Mouse (Mus musculus) left cerebral cortex, adult 2 months (tissue): ENCODE data around the gene Bcl7b. TPM values are rescaled to one million over a fixed set of nuclear protein-coding genes. Genes with fewer than 3 reads are reported as not detected.

ENCODE experiments used
- DNase-seq, 2 experiments: peaks; one replicate each; pipeline ENCODE4 v3.0.0; 2021 to 2022; ENCODE audit warnings: low spot score in 2 of 2, mixed read lengths in 1 of 2; ENCODE audit errors: extremely low spot score in 1 of 2
- H3K27ac ChIP-seq: fragments of 200-600 bp; 2 replicates; pipeline ENCODE4 v1.8.1; 2022
- H3K4me3 ChIP-seq: fragments of 200-600 bp; 2 replicates; pipeline ENCODE4 v1.8.1; 2022
- CTCF ChIP-seq: fragments of 200-600 bp; IDR thresholded peaks from 2 replicates; pipeline ENCODE4 v1.8.1; 2022; ENCODE audit warnings: antibody characterized with exemption, mild to moderate bottlenecking, moderate library complexity
- intact Hi-C: fragments of 180-260 bp; cut with DNase I; formaldehyde crosslinking; loops from one replicate; pipeline ENCODE4 v1.15.1; 2025
- total RNA-seq, 2 experiments: library from RNA; stranded (reverse); gene quantifications; 2 replicates each; pipeline ENCODE4 v1.2.3; 2021

Bcl7b gene
- total RNA-seq, 2 experiments from 2014 or later: 50.6 to 54.6 TPM

GRCm38 (mm10) chr5:135145955-135146354, 22.1 kb upstream of the Bcl7b start:
- intact Hi-C loops: loop anchor here (5.0 kb wide), 2 partner anchors 41 to 139 kb away; partner anchors contain the start of genes Abhd11 and Baz1b
- no peak overlapping the region for H3K4me3 ChIP-seq
- no peak overlapping the region for H3K27ac ChIP-seq
- DNase-seq: no peak
- TF ChIP-seq CTCF: no peak; the same call in none of the 2 replicates

GRCm38 (mm10) chr5:135148715-135149052, 19.4 kb upstream of the Bcl7b start:
- H3K27ac ChIP-seq: peak overlapping the region; percentile 88
- no peak for TF ChIP-seq CTCF
- no peak for DNase-seq
- peak overlapping the region; percentile 89 for H3K4me3 ChIP-seq
- intact Hi-C loops: loop anchor here (1.0 to 5.0 kb wide), 3 partner anchors 20 to 141 kb away; partner anchors contain the start of genes Abhd11, Baz1b and Bcl7b

GRCm38 (mm10) chr5:135149053-135149819, 18.8 kb upstream of the Bcl7b start, which contains the start of gene Tbl2:
Gene Tbl2 (plus strand): TSS chr5:135149657.
- peak; percentile 97 to 98 for DNase-seq
- intact Hi-C loops: loop anchor here (1.0 to 5.0 kb wide), 3 partner anchors 19 to 142 kb away; partner anchors contain the start of genes Abhd11, Baz1b and Bcl7b
- TF ChIP-seq CTCF: no peak; the same call in 1 of the 2 replicates
- Histone ChIP-seq H3K27ac (peak within 1 kb of the TSS; percentile 88), H3K4me3 (peak within 1 kb of the TSS; percentile 89)

GRCm38 (mm10) chr5:135149820-135150178, 18.3 kb upstream of the Bcl7b start:
- TF ChIP-seq CTCF: no peak
- H3K27ac ChIP-seq: peak overlapping the region; percentile 88
- intact Hi-C loops: loop anchor here (1.0 to 5.0 kb wide), 3 partner anchors 19 to 142 kb away; partner anchors contain the start of genes Abhd11, Baz1b and Bcl7b
- peak overlapping the region; percentile 89 for H3K4me3 ChIP-seq
- DNase-seq: no peak

- Histone ChIP-seq H3K27ac (no peak overlapping the region), H3K4me3 (no peak overlapping the region)
- intact Hi-C loops: no loop called here
- TF ChIP-seq CTCF: peak; percentile 19; the same call in 1 of the 2 replicates
- DNase-seq: no peak
These were observed 11.6 kb upstream of the Bcl7b start for GRCm38 (mm10) chr5:135156496-135156895.

GRCm38 (mm10) chr5:135161221-135161620, 6.9 kb upstream of the Bcl7b start:
- TF ChIP-seq CTCF: no peak
- intact Hi-C loops: no loop called here
- DNase-seq: peak in 1 of 2 experiments; percentile 40
- Histone ChIP-seq H3K27ac (peak overlapping the region; percentile 67), H3K4me3 (no peak overlapping the region)

- H3K4me3 ChIP-seq: no peak overlapping the region
- TF ChIP-seq CTCF: no peak
- DNase-seq: no peak
- intact Hi-C loops: no loop called here
- peak overlapping the region; percentile 38; the same call in 1 of the 2 replicates for H3K27ac ChIP-seq
These were observed 6.4 kb upstream of the Bcl7b start for GRCm38 (mm10) chr5:135161650-135162049.

- intact Hi-C loops: no loop called here
- no peak overlapping the region for H3K27ac ChIP-seq
- no peak overlapping the region for H3K4me3 ChIP-seq
- DNase-seq: no peak
- TF ChIP-seq CTCF: no peak
These were observed 5.7 kb upstream of the Bcl7b start for GRCm38 (mm10) chr5:135162361-135162760.

- intact Hi-C loops: no loop called here
- Histone ChIP-seq H3K27ac (no peak overlapping the region), H3K4me3 (no peak overlapping the region)
- TF ChIP-seq CTCF: no peak
- no peak for DNase-seq
These were observed 5.3 kb upstream of the Bcl7b start for GRCm38 (mm10) chr5:135162821-135163220.

GRCm38 (mm10) chr5:135166909-135167308, 1.2 kb upstream of the Bcl7b start:
- Histone ChIP-seq H3K27ac (no peak overlapping the region), H3K4me3 (no peak overlapping the region)
- TF ChIP-seq CTCF: no peak
- intact Hi-C loops: no loop called here
- no peak for DNase-seq

GRCm38 (mm10) chr5:135167469-135167868, 614 bp upstream of the Bcl7b start:
- no peak for TF ChIP-seq CTCF
- intact Hi-C loops: no loop called here
- no peak overlapping the region for H3K4me3 ChIP-seq
- peak overlapping the region; percentile 99 for H3K27ac ChIP-seq
- DNase-seq: no peak

GRCm38 (mm10) chr5:135169479-135169878, 1.4 kb downstream of the Bcl7b start:
- peak overlapping the region; percentile 94 for H3K4me3 ChIP-seq
- no peak for TF ChIP-seq CTCF
- no peak for DNase-seq
- intact Hi-C loops: no loop called here
- H3K27ac ChIP-seq: 0 out of 2 replicates have a peak overlapping the region, but pooled peaks have one; percentile 5
